Mouse (Mus musculus) embryonic facial prominence, embryonic 10.5 days (tissue): Measurements from ENCODE around the gene Hoxd9. TPM values are rescaled to one million over a fixed set of nuclear protein-coding genes. Genes with fewer than 3 reads are reported as not detected.

ENCODE experiments used
- DNase-seq: peaks from one replicate; pipeline ENCODE4 v3.0.0-alpha.2; 2017; ENCODE audit warnings: low spot score
- H3K27ac ChIP-seq: fragments of 300-500 bp; sonication (generic); replicated peaks from 2 replicates; pipeline ENCODE4 v1.5.1; 2016; ENCODE audit warnings: mild to moderate bottlenecking
- H3K27me3 ChIP-seq: fragments of 300-500 bp; sonication (generic); replicated peaks from 2 replicates; pipeline ENCODE4 v1.6.1; 2016; ENCODE audit warnings: low read depth, mild to moderate bottlenecking; ENCODE audit not compliant: poor library complexity, severe bottlenecking
- H3K36me3 ChIP-seq: fragments of 300-500 bp; sonication (generic); replicated peaks from 2 replicates; pipeline ENCODE4 v1.6.1; 2016; ENCODE audit warnings: mild to moderate bottlenecking, moderate library complexity
- H3K4me1 ChIP-seq: fragments of 300-500 bp; sonication (generic); 2 replicates; pipeline ENCODE4 v1.6.1; 2016
- H3K4me3 ChIP-seq: fragments of 300-500 bp; sonication (generic); 2 replicates; pipeline ENCODE4 v1.5.1; 2016; ENCODE audit warnings: mild to moderate bottlenecking, moderate library complexity
- H3K9me3 ChIP-seq: fragments of 300-500 bp; sonication (generic); 2 replicates; pipeline ENCODE4 v1.6.1; 2016; ENCODE audit warnings: mild to moderate bottlenecking
- WGBS: fragments of 180-500 bp; shearing (Covaris S2); methylation state at CpG from one replicate; pipeline ENCODE4 v1.1.7; 2016; 5-methylcytosine and 5-hydroxymethylcytosine counted together
- polyA plus RNA-seq: library from polyadenylated mRNA; unstranded; fragments of >200 nt; fragmentation: Nextera tagmentation; extraction: Ambion mirVana; gene quantifications from 2 replicates; pipeline ENCODE4 v1.2.1, GENCODE M21; 2016

Hoxd9 gene
- polyA plus RNA-seq, 1 experiment from 2014 or later: not detected

DNA sequence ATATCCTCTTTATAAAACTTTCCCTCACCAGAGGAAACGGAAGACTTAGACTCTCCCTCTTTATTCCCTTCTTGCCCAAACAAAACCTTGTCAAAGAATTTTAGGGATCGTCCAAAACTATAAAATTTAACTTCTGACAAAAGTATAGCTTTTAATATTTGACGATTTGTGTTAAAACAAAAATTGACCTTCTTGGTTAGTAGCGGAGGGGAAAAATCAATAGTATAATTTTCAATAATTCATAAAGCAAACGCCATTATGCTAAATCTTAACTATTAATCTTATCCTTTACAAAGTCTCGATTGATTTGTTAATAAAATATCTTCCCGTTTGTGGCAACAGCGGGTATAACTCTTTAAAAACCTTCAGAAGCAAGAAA, 7.2 kb upstream of the Hoxd9 start:
- no peak overlapping the region for H3K4me3 ChIP-seq
- no peaks in the 10 kb centered on the region for H3K36me3 ChIP-seq
- 9% methylated on average over 8 of the region's 8 CpGs for WGBS
- no peak for DNase-seq
- peaks cover 7% of the 10 kb centered on the region for H3K4me1 ChIP-seq
- H3K9me3 ChIP-seq: no peaks in the 10 kb centered on the region
- H3K27me3 ChIP-seq: peaks cover 100% of the 10 kb centered on the region
- H3K27ac ChIP-seq: no peak overlapping the region

GRCm38 (mm10) chr2:74691022-74691951, 6.2 kb upstream of the Hoxd9 start, which contains the start of gene Hoxd10:
Gene Hoxd10 (plus strand): TSS chr2:74691924.
- under 1% methylated on average over 56 of the region's 56 CpGs for WGBS
- no peaks in the 10 kb centered on the region for H3K9me3 ChIP-seq
- H3K36me3 ChIP-seq: no peaks in the 10 kb centered on the region
- DNase-seq: peak; percentile 88
- H3K27me3 ChIP-seq: peaks cover 100% of the 10 kb centered on the region
- peak within 1 kb of the TSS; percentile 42 for H3K4me3 ChIP-seq
- no peak within 1 kb of the TSS for H3K27ac ChIP-seq
- peaks cover 7% of the 10 kb centered on the region for H3K4me1 ChIP-seq

DNA sequence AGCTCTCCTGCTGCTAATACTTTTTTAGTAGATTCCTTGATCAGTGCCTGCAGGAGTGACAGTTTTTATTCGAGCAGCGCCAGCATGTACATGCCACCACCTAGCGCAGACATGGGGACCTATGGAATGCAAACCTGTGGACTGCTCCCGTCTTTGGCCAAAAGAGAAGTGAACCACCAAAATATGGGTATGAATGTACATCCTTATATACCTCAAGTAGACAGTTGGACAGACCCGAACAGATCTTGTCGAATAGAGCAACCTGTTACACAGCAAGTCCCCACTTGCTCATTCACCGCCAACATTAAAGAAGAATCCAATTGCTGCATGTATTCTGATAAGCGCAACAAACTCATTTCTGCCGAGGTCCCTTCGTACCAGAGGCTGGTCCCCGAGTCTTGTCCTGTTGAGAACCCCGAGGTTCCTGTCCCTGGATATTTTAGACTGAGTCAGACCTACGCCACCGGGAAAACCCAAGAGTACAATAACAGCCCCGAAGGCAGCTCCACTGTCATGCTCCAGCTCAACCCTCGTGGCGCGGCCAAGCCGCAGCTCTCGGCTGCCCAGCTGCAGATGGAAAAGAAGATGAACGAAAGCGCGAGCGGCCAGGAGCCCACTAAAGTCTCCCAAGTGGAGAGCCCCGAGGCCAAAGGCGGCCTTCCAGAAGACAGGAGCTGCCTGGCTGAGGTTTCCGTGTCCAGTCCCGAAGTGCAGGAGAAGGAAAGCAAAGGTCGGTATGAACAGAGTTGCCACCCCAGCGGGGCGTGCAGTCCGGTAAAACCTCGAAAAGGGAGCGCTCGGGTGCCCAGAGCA, 5.3 kb upstream of the Hoxd9 start:
- Histone ChIP-seq H3K4me3 (0 out of 2 replicates have a peak overlapping the region, but pooled peaks have one; percentile 42), H3K27me3 (peaks cover 100% of the 10 kb centered on the region), H3K36me3 (no peaks in the 10 kb centered on the region), H3K27ac (no peak overlapping the region), H3K4me1 (peaks cover 7% of the 10 kb centered on the region), H3K9me3 (no peaks in the 10 kb centered on the region)
- WGBS: 3% methylated on average over 35 of the region's 35 CpGs
- DNase-seq: peak; percentile 44

DNA sequence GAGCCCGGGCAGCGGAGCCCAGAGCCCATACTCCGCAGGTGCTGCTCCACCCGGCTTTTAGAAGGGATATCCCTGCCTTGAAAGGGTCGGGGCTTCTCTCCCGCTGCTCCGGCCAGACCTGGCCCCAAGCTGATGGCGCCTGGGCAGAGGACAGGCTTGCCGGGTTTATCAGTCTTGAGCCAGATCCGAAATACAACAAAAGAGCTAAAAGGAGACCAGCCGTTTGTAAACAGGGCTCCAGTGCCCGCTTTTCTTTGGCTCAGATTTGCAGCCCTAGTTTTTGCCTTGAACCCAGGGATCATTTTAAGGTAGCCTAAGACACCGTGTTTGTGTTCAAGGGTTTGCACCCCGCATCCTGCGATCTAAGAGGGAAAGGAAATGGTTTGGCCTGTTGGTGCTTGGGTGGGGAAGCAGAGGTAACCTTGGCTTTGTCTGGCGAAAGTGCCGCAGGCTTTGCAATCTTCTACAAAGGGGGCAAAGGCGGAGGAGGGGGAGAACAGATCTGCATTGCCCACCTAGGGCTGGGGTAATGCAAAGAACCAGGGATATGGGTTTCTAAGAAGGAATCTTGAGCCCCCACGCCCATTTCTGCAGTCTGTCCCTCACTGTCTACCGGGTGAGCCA, 4.6 kb upstream of the Hoxd9 start:
- peaks cover 100% of the 10 kb centered on the region for H3K27me3 ChIP-seq
- peaks cover 13% of the 10 kb centered on the region for H3K4me1 ChIP-seq
- H3K9me3 ChIP-seq: no peaks in the 10 kb centered on the region
- H3K36me3 ChIP-seq: no peaks in the 10 kb centered on the region
- H3K4me3 ChIP-seq: no peak overlapping the region
- peak; percentile 53 for DNase-seq
- H3K27ac ChIP-seq: no peak overlapping the region
- under 1% methylated on average over 20 of the region's 20 CpGs for WGBS

DNA sequence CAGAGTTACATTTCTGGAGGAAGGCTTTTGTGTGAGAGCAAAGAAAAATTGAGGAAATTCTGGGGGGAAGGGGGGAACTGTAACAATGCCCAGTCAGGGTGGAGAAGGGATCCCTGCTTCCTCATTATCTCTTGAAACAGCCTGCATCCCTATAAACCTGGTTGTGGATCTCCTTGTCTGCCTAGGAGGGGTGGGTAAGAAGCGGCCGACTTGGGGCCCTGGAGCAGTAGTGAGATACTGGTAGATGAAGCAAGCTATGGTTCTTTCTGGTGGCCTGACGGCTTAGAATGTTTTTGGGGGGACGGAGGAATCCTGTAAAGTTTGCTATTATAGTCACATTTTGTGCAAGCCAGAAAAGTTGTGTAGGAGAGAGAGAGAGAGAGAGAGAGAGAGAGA, 4.1 kb upstream of the Hoxd9 start:
- Histone ChIP-seq H3K9me3 (no peaks in the 10 kb centered on the region), H3K4me1 (peaks cover 18% of the 10 kb centered on the region), H3K36me3 (no peaks in the 10 kb centered on the region), H3K27ac (no peak overlapping the region), H3K27me3 (peaks cover 100% of the 10 kb centered on the region), H3K4me3 (no peak overlapping the region)
- peak; percentile 31 for DNase-seq
- WGBS: 3% methylated on average over 4 of the region's 4 CpGs

DNA sequence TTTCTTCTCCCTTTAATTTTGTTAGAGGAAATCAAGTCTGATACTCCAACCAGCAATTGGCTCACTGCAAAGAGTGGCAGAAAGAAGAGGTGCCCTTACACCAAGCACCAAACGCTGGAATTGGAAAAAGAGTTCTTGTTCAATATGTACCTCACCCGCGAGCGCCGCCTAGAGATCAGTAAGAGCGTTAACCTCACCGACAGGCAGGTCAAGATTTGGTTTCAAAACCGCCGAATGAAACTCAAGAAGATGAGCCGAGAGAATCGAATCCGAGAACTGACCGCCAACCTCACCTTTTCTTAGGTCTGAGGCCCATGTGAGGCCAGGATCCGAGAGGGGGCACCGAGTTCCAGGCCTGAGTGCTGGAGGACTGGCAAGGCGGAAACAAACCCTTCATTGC, 3.5 kb upstream of the Hoxd9 start:
- H3K27me3 ChIP-seq: peaks cover 100% of the 10 kb centered on the region
- no peak overlapping the region for H3K27ac ChIP-seq
- H3K9me3 ChIP-seq: no peaks in the 10 kb centered on the region
- H3K36me3 ChIP-seq: no peaks in the 10 kb centered on the region
- WGBS: 2% methylated on average over 16 of the region's 16 CpGs
- no peak overlapping the region for H3K4me3 ChIP-seq
- peaks cover 21% of the 10 kb centered on the region for H3K4me1 ChIP-seq
- peak; percentile 69 for DNase-seq

GRCm38 (mm10) chr2:74695383-74695782, 2.1 kb upstream of the Hoxd9 start:
- Histone ChIP-seq H3K4me1 (peaks cover 21% of the 10 kb centered on the region), H3K9me3 (no peaks in the 10 kb centered on the region), H3K36me3 (no peaks in the 10 kb centered on the region), H3K4me3 (no peak overlapping the region), H3K27ac (no peak overlapping the region), H3K27me3 (peaks cover 100% of the 10 kb centered on the region)
- DNase-seq: peak; percentile 17
- 3% methylated on average over 1 of the region's 1 CpGs for WGBS

GRCm38 (mm10) chr2:74695813-74696430, 1.6 kb upstream of the Hoxd9 start:
- H3K9me3 ChIP-seq: no peaks in the 10 kb centered on the region
- H3K4me3 ChIP-seq: no peak overlapping the region
- peak; percentile 23 for DNase-seq
- peaks cover 100% of the 10 kb centered on the region for H3K27me3 ChIP-seq
- peaks cover 21% of the 10 kb centered on the region for H3K4me1 ChIP-seq
- H3K27ac ChIP-seq: no peak overlapping the region
- WGBS: 4% methylated on average over 7 of the region's 7 CpGs
- H3K36me3 ChIP-seq: no peaks in the 10 kb centered on the region

- WGBS: 1% methylated on average over 34 of the region's 34 CpGs
Measured at GRCm38 (mm10) chr2:74696442-74697335, 838 bp upstream of the Hoxd9 start.

DNA sequence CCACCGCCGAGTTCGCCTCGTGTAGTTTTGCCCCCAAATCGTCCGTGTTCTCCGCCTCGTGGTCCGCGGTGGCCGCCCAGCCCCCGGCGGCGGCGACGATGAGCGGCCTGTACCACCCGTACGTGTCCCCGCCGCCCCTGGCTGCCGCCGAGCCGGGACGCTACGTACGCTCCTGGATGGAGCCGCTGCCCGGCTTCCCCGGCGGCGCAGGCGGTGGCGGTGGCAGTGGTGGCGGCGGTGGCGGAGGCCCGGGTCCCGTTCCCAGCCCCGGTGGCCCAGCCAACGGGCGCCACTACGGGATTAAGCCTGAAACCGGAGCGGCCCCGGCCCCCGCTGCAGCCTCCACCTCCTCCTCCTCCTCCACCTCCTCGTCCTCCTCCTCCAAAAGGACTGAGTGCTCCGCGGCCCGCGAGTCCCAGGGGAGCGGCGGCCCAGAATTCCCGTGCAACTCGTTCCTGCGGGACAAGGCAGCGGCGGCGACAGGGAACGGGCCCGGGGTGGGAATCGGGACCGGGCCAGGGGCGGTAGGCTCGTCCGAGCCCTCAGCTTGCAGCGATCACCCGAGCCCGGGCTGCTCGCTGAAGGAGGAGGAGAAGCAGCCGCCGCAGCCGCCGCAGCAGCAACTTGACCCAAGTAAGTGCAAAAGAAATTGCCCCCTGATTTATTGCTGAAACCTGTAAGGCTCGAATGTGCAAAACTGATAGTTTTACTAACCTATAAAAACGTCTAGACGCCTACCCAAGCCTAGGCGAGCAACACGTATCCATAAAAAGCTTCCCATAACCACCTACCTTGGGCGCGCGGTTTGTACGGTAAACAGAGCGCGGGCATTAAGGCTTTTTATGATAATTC, 900 bp downstream of the Hoxd9 start:
- peaks cover 13% of the 10 kb centered on the region for H3K4me1 ChIP-seq
- H3K9me3 ChIP-seq: no peaks in the 10 kb centered on the region
- H3K27me3 ChIP-seq: peaks cover 100% of the 10 kb centered on the region
- WGBS: 1% methylated on average over 86 of the region's 86 CpGs
- peak overlapping the region; percentile 47 for H3K4me3 ChIP-seq
- peak; percentile 72 for DNase-seq
- no peaks in the 10 kb centered on the region for H3K36me3 ChIP-seq
- no peak overlapping the region for H3K27ac ChIP-seq

More at GRCm38 (mm10) chr2:74696442-74697335, 838 bp upstream of the Hoxd9 start:
- Histone ChIP-seq H3K4me3 (no peak overlapping the region), H3K9me3 (no peaks in the 10 kb centered on the region), H3K36me3 (no peaks in the 10 kb centered on the region), H3K27me3 (peaks cover 100% of the 10 kb centered on the region), H3K4me1 (peaks cover 16% of the 10 kb centered on the region), H3K27ac (no peak overlapping the region)
- peak; percentile 55 for DNase-seq

DNA sequence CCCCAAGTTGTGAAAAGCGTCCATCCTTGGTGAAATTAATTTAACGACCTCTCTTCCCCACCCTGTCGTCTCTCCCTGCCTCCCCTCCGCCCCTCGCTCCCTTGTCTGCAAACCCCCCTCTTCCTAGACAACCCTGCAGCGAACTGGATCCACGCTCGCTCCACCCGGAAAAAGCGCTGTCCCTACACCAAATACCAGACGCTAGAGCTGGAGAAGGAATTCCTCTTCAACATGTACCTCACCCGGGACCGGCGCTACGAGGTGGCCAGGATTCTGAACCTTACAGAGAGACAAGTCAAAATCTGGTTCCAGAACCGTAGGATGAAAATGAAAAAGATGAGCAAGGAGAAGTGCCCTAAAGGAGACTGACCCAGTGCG, 1.5 kb downstream of the Hoxd9 start:
- no peak overlapping the region for H3K4me3 ChIP-seq
- peaks cover 13% of the 10 kb centered on the region for H3K4me1 ChIP-seq
- peak; percentile 56 for DNase-seq
- H3K36me3 ChIP-seq: no peaks in the 10 kb centered on the region
- no peaks in the 10 kb centered on the region for H3K9me3 ChIP-seq
- under 1% methylated on average over 17 of the region's 17 CpGs for WGBS
- peaks cover 100% of the 10 kb centered on the region for H3K27me3 ChIP-seq
- no peak overlapping the region for H3K27ac ChIP-seq
